Mouse (Mus musculus) MEL (cell line): Measurements from ENCODE around the gene Kcnj4. TPM values are rescaled to one million over a fixed set of nuclear protein-coding genes. Genes with fewer than 3 reads are reported as not detected.
A peak's percentile ranks its signal among the peaks of the same experiment; 100 is the strongest.

Experiments used
- DNase-seq: peaks from one replicate; pipeline ENCODE4 v3.0.0; 2011; ENCODE audit warnings: low read depth, low spot score
- H3K27ac ChIP-seq: 2 replicates; pipeline ENCODE4 v1.5.1; 2012; ENCODE audit warnings: low read depth, mild to moderate bottlenecking, control low read depth, low read length, moderate library complexity; ENCODE audit not compliant: control insufficient read depth
- H3K27me3 ChIP-seq, 2 experiments: fragments of 150-350 bp in 1 of 2; sonication (generic) in 1 of 2; 2 replicates each; pipeline ENCODE4 v1.6.1; 2012; ENCODE audit warnings: low read length in 2 of 2, mild to moderate bottlenecking in 2 of 2, improper control_type of control experiment in 1 of 2, moderate library complexity in 1 of 2; ENCODE audit not compliant: insufficient read depth in 2 of 2, control insufficient read depth in 1 of 2
- H3K36me3 ChIP-seq, 2 experiments: 2 replicates each; pipeline ENCODE4 v1.6.1; 2012 to 2014; ENCODE audit warnings: low read length in 2 of 2, improper control_type of control experiment in 1 of 2, inconsistent platforms in 1 of 2, mild to moderate bottlenecking in 1 of 2; ENCODE audit not compliant: insufficient read depth in 2 of 2, control insufficient read depth in 1 of 2
- H3K4me1 ChIP-seq, 2 experiments: fragments of 150-350 bp in 1 of 2; sonication (generic) in 1 of 2; 2 replicates each; pipeline ENCODE4 v1.6.1; 2012; ENCODE audit warnings: low read length in 2 of 2, improper control_type of control experiment in 1 of 2, mild to moderate bottlenecking in 1 of 2; ENCODE audit not compliant: insufficient read depth in 2 of 2, control insufficient read depth in 1 of 2
- H3K4me3 ChIP-seq, 2 experiments: fragments of 150-350 bp in 1 of 2; sonication (generic) in 1 of 2; 2 replicates each; pipeline ENCODE4 v1.5.1; 2012; ENCODE audit warnings: low read depth in 2 of 2, low read length in 2 of 2, mild to moderate bottlenecking in 2 of 2, moderate library complexity in 2 of 2, control low read depth in 1 of 2, improper control_type of control experiment in 1 of 2; ENCODE audit not compliant: control insufficient read depth in 1 of 2, insufficient read depth in 1 of 2
- H3K79me2 ChIP-seq: 2 replicates; pipeline ENCODE4 v1.6.1; 2012; ENCODE audit warnings: mild to moderate bottlenecking, low read length, moderate library complexity; ENCODE audit not compliant: control insufficient read depth, poor library complexity, insufficient read depth
- H3K9ac ChIP-seq: 2 replicates; pipeline ENCODE4 v1.6.1; 2012; ENCODE audit warnings: low read depth, mild to moderate bottlenecking, control low read depth, low read length, moderate library complexity; ENCODE audit not compliant: control insufficient read depth, poor library complexity, severe bottlenecking
- H3K9me3 ChIP-seq: fragments of 150-350 bp; sonication (generic); replicated peaks from 2 replicates; pipeline ENCODE4 v1.6.1; 2012; ENCODE audit warnings: mild to moderate bottlenecking, low read length, improper control_type of control experiment, moderate library complexity; ENCODE audit not compliant: insufficient read depth
- BHLHE40 ChIP-seq: IDR thresholded peaks from 2 replicates; pipeline ENCODE4 v1.6.1; 2012; ENCODE audit warnings: low read depth, mild to moderate bottlenecking, inconsistent platforms, low read length, improper control_type of control experiment, borderline replicate concordance
- CHD1 ChIP-seq: IDR thresholded peaks from 2 replicates; pipeline ENCODE4 v1.6.1; 2012; ENCODE audit warnings: low read depth, mild to moderate bottlenecking, inconsistent platforms, low read length, improper control_type of control experiment
- CHD2 ChIP-seq: IDR thresholded peaks from 2 replicates; pipeline ENCODE4 v1.6.1; 2011; ENCODE audit warnings: low read length, improper control_type of control experiment
- CTCF ChIP-seq, 3 experiments: IDR thresholded peaks in 2 of 3; conservative IDR thresholded peaks in 1 of 3; 2 replicates each; pipeline ENCODE4 v1.5.1; 2011 to 2012; ENCODE audit warnings: low read length in 3 of 3, low read depth in 2 of 3, mild to moderate bottlenecking in 2 of 3, improper control_type of control experiment in 1 of 3, inconsistent platforms in 1 of 3, mixed read lengths in 1 of 3, moderate library complexity in 1 of 3; ENCODE audit not compliant: control insufficient read depth in 1 of 3, insufficient read depth in 1 of 3, poor library complexity in 1 of 3, severe bottlenecking in 1 of 3
- E2F4 ChIP-seq: IDR thresholded peaks from 2 replicates; pipeline ENCODE4 v1.6.1; 2011; ENCODE audit warnings: low read depth, low read length, improper control_type of control experiment, borderline replicate concordance
- GABPA ChIP-seq: IDR thresholded peaks from 2 replicates; pipeline ENCODE4 v1.6.1; 2012; ENCODE audit warnings: low read depth, mild to moderate bottlenecking, inconsistent platforms, low read length, improper control_type of control experiment, moderate library complexity
- GATA1 ChIP-seq: IDR thresholded peaks from 2 replicates; pipeline ENCODE4 v1.6.1; 2011; ENCODE audit warnings: low read depth, low read length, improper control_type of control experiment
- HCFC1 ChIP-seq: IDR thresholded peaks from 2 replicates; pipeline ENCODE4 v1.6.1; 2012; ENCODE audit warnings: low read depth, mild to moderate bottlenecking, inconsistent platforms, low read length, improper control_type of control experiment, moderate library complexity
- JUND ChIP-seq: IDR thresholded peaks from 2 replicates; pipeline ENCODE4 v1.6.1; 2011; ENCODE audit warnings: low read depth, mild to moderate bottlenecking, improper control_type of control experiment, low read length
- MAZ ChIP-seq: IDR thresholded peaks from 2 replicates; pipeline ENCODE4 v1.6.1; 2012; ENCODE audit warnings: low read depth, mild to moderate bottlenecking, inconsistent platforms, low read length, improper control_type of control experiment
- MXI1 ChIP-seq: IDR thresholded peaks from 2 replicates; pipeline ENCODE4 v1.6.1; 2011; ENCODE audit warnings: mild to moderate bottlenecking, low read depth, low read length, improper control_type of control experiment
- MYC ChIP-seq: IDR thresholded peaks from 2 replicates; pipeline ENCODE4 v1.6.1; 2011; ENCODE audit warnings: low read depth, mild to moderate bottlenecking, low read length, improper control_type of control experiment, moderate library complexity
- POLR2A ChIP-seq, 2 experiments: IDR thresholded peaks; 2 replicates each; pipeline ENCODE4 v1.6.1; 2011 to 2012; ENCODE audit warnings: low read length in 2 of 2, mild to moderate bottlenecking in 2 of 2, control low read depth in 1 of 2, improper control_type of control experiment in 1 of 2, low read depth in 1 of 2, moderate library complexity in 1 of 2; ENCODE audit not compliant: control insufficient read depth in 1 of 2, insufficient read depth in 1 of 2, poor library complexity in 1 of 2
- POLR2AphosphoS5 ChIP-seq: IDR thresholded peaks from 2 replicates; pipeline ENCODE4 v1.6.1; 2012; ENCODE audit warnings: low read depth, borderline replicate concordance, mild to moderate bottlenecking, inconsistent platforms, low read length, moderate library complexity, mixed read lengths
- RAD21 ChIP-seq: IDR thresholded peaks from 2 replicates; pipeline ENCODE4 v1.6.1; 2011; ENCODE audit warnings: mild to moderate bottlenecking, low read depth, low read length, improper control_type of control experiment
- RCOR1 ChIP-seq: IDR thresholded peaks from 2 replicates; pipeline ENCODE4 v1.6.1; 2012; ENCODE audit warnings: low read depth, mild to moderate bottlenecking, inconsistent platforms, low read length, improper control_type of control experiment
- TBP ChIP-seq: IDR thresholded peaks from 2 replicates; pipeline ENCODE4 v1.8.0; 2011; ENCODE audit warnings: low read depth, low read length, improper control_type of control experiment
- UBTF ChIP-seq: IDR thresholded peaks from 2 replicates; pipeline ENCODE4 v1.6.1; 2012; ENCODE audit warnings: low read depth, mild to moderate bottlenecking, inconsistent platforms, low read length, improper control_type of control experiment, moderate library complexity, borderline replicate concordance; ENCODE audit not compliant: insufficient read depth
- USF1 ChIP-seq: IDR thresholded peaks from 2 replicates; pipeline ENCODE4 v1.6.1; 2014; ENCODE audit warnings: low read depth, mild to moderate bottlenecking, inconsistent platforms, low read length, improper control_type of control experiment, moderate library complexity
- ZKSCAN1 ChIP-seq: IDR thresholded peaks from 2 replicates; pipeline ENCODE4 v1.6.1; 2012; ENCODE audit warnings: low read depth, mild to moderate bottlenecking, inconsistent platforms, low read length, improper control_type of control experiment, moderate library complexity
- ZMIZ1 ChIP-seq: IDR thresholded peaks from 2 replicates; pipeline ENCODE4 v1.6.1; 2012; ENCODE audit warnings: low read depth, mild to moderate bottlenecking, inconsistent platforms, low read length, improper control_type of control experiment, moderate library complexity
- ZNF384 ChIP-seq: IDR thresholded peaks from 2 replicates; pipeline ENCODE4 v1.6.1; 2012; ENCODE audit warnings: low read depth, mild to moderate bottlenecking, inconsistent platforms, low read length, improper control_type of control experiment
- polyA plus RNA-seq, 2 experiments: library from polyadenylated mRNA; stranded (reverse) in 1 of 2; unstranded in 1 of 2; fragments of >175 nt in 1 of 2; fragments of >200 nt in 1 of 2; gene quantifications; 2 replicates each; pipeline versions ENCODE4 v1.2.1 to v1.2.4; 2012; ENCODE audit warnings: low replicate concordance in 2 of 2, low read depth in 1 of 2; ENCODE audit not compliant: insufficient read length in 2 of 2, insufficient read depth in 1 of 2, missing spikeins in 1 of 2
- total RNA-seq: library from RNA; depleted of rRNA; stranded (reverse); fragments of 300-350 nt; gene quantifications from 2 replicates; pipeline ENCODE4 v1.2.3, GENCODE M21; 2012

Gene Kcnj4
- total and polyA plus RNA-seq, 3 experiments: 0.07 TPM; not detected in 2

DNA sequence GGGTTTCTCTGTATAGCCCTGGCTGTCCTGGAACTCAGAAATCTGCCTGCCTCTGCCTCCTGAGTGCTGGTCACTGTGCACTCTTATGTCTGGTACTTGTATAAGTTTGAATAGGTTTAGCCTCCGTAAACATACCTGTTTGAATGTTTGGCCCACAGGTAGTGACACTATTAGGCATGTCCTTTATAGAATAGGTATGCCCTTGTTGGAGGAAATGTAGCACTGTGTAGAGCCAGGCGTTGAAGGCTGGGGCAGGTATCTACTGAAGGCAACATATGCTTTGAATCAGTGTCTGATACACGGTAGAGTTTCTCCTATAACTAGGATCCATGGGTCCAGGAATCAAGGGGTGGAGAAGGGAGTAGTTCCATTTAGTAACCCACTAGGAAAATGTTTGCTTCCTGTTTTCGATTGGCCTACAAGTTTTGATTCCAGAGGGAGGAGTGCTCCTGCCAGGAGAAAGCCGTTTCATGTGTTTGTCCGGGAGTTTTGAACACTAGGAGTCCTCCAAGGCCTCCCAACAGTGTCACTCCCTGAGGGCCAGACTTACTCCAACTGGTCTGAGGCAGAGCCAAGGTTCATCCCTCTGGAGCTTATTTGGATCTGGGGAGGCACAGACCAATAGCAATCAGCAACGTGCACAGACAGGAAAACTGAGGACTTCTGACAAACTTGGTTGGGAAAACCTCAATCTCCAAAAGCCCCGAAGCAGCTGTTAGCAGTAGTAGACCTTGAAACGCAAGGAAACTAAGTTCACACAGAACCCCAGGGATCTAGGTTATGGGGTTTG is 21.1 kb upstream of the Kcnj4 start:
- Histone ChIP-seq H3K79me2 (no peaks in the 10 kb centered on the region), H3K27me3 (no peaks in the 10 kb centered on the region), H3K36me3 (peaks cover 0 to 3% of the 10 kb centered on the region in 2 experiments; a peak in 2 of 4 replicates), H3K9ac (no peak overlapping the region), H3K4me1 (no peaks in the 10 kb centered on the region), H3K4me3 (no peak overlapping the region), H3K9me3 (no peaks in the 10 kb centered on the region), H3K27ac (no peak overlapping the region)
- no peak for DNase-seq
- no peak for TF ChIP-seq HCFC1
- TF ChIP-seq JUND: no peak
- no peak for TF ChIP-seq CHD1
- no peak for TF ChIP-seq MAZ
- TF ChIP-seq RCOR1: no peak
- TF ChIP-seq RAD21: no peak
- peak in 1 of 2 experiments; percentile 4; a peak in 1 of 4 replicates for TF ChIP-seq POLR2A (IDR thresholded peaks at IDR 0.05; ENCODE audit: control insufficient read depth in 1 of 2, insufficient read depth in 1 of 2, low read depth in 1 of 2, low read length in 2 of 2, poor library complexity in 1 of 2)
- no peak for TF ChIP-seq USF1
- TF ChIP-seq CHD2: 0 out of 2 replicates have a peak, but pooled peaks have one; percentile 7
- TF ChIP-seq CTCF (IDR thresholded peaks at IDR 0.05 in 2 of 3, conservative IDR thresholded peaks at IDR 0.05 in 1 of 3; ENCODE audit: control insufficient read depth in 1 of 3, insufficient read depth in 1 of 3, low read depth in 2 of 3, low read length in 3 of 3, poor library complexity in 1 of 3, severe bottlenecking in 1 of 3): no peak
- TF ChIP-seq TBP: no peak
- TF ChIP-seq ZMIZ1: peak; percentile 57
- no peak for TF ChIP-seq BHLHE40
- TF ChIP-seq E2F4: no peak
- TF ChIP-seq POLR2AphosphoS5: 0 out of 2 replicates have a peak, but pooled peaks have one; percentile 64
- TF ChIP-seq GATA1: no peak
- TF ChIP-seq GABPA: no peak
- no peak for TF ChIP-seq MXI1
- no peak for TF ChIP-seq MYC
- no peak for TF ChIP-seq ZNF384
- TF ChIP-seq UBTF: no peak
- no peak for TF ChIP-seq ZKSCAN1
